Mouse (Mus musculus): ENCODE results near the gene Pabpn1l. TPM values are rescaled to one million over a fixed set of nuclear protein-coding genes. Genes with fewer than 3 reads are reported as not detected.

The Pabpn1l gene
- polyA plus RNA-seq, 1 experiment = 0.25 TPM

- H3K4me1 ChIP-seq = peaks cover 93% of the 10 kb centered on the region
- TF ChIP-seq FLI1 (IDR thresholded peaks at IDR 0.05; ENCODE audit: low read length) (no peak), GATA1 (IDR thresholded peaks at IDR 0.05; ENCODE audit: borderline replicate concordance, low read length) (no peak)
- peaks cover 99% of the 10 kb centered on the region for H3K36me3 ChIP-seq (replicated peaks; ENCODE audit: low read length)
- H3K4me3 ChIP-seq (replicated peaks) = no peak overlapping the region
- no peaks in the 10 kb centered on the region for H3K27me3 ChIP-seq (replicated peaks)
- no peaks in the 10 kb centered on the region for H3K9me3 ChIP-seq
Observed at GRCm38 (mm10) chr8:122651326-122651921, 28.9 kb upstream of the Pabpn1l start.

- no peaks in the 10 kb centered on the region for H3K9me3 ChIP-seq
- peaks cover 99% of the 10 kb centered on the region for H3K36me3 ChIP-seq (replicated peaks; ENCODE audit: low read length)
- TF ChIP-seq GATA1 (IDR thresholded peaks at IDR 0.05; ENCODE audit: borderline replicate concordance, low read length) = no peak
- no peak for TF ChIP-seq FLI1 (IDR thresholded peaks at IDR 0.05; ENCODE audit: low read length)
- H3K4me1 ChIP-seq = peaks cover 93% of the 10 kb centered on the region
- no peaks in the 10 kb centered on the region for H3K27me3 ChIP-seq (replicated peaks)
- no peak overlapping the region for H3K4me3 ChIP-seq (replicated peaks)
Observed at GRCm38 (mm10) chr8:122648192-122648970, 25.8 kb upstream of the Pabpn1l start.

DNA sequence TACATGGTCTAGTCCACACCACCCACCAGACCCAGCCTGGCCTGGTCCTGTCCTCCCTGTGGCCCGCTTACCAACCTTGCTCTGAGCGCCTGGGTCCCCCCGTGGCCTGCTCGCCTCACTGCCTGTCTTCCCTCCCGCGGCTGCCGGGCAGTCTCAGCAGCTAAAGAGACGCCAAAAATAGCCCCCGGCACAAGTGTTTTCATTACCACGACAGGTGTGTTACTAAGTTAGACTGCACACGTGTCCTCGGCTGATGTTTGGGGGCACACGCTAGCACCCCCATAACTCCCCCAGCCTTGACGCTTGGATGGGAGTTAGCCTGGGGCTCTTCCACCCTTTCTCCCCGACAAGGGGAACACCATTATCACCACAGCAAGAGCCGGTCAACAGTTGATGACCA lies 23.8 kb upstream of the Pabpn1l start:
- TF ChIP-seq GATA1 (IDR thresholded peaks at IDR 0.05; ENCODE audit: borderline replicate concordance, low read length) (no peak), FLI1 (IDR thresholded peaks at IDR 0.05; ENCODE audit: low read length) (no peak)
- Histone ChIP-seq H3K36me3 (replicated peaks; ENCODE audit: low read length) (peaks cover 99% of the 10 kb centered on the region), H3K4me1 (peaks cover 87% of the 10 kb centered on the region), H3K4me3 (replicated peaks) (no peak overlapping the region), H3K9me3 (no peaks in the 10 kb centered on the region), H3K27me3 (replicated peaks) (no peaks in the 10 kb centered on the region)

DNA sequence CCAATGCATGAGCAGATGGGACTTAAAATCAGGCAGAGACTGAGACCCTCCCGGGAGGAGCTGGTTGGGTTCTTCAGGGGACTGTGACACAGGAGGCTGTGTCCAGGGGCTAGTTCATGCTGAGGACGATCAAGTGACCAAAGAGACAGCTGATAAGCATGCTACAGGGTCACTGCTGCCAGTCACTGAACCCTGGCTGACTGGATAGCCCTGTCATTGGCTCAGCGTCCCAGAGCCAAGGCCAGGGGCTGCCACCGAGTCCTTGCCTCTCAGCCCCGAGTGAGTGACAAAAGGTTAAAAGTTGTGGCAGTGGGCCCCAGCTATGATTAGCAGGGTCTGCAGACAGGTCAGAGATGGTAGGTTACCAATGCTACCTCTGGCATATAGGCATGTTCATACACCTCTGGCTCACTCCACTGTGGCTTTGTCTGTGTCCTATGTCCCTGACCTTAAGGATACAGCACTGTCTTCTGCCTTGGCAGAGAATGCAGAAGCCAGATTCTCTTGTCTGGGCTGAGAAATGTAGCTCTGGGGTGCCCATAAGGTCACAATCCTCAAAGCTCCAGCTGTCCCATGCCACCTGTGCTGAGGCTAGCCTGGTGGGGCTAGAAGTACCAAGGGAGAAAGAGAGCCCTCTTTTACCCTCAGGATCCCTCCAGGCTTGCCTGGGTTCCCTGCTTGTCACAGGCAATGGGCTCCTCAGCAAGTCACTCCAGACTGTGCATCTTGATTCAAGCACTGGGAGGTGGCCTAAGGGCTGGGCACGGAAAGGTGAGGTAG lies 21.8 kb upstream of the Pabpn1l start:
- no peaks in the 10 kb centered on the region for H3K9me3 ChIP-seq
- H3K27me3 ChIP-seq (replicated peaks) = no peaks in the 10 kb centered on the region
- peaks cover 99% of the 10 kb centered on the region for H3K36me3 ChIP-seq (replicated peaks; ENCODE audit: low read length)
- H3K4me1 ChIP-seq = peaks cover 74% of the 10 kb centered on the region
- no peak overlapping the region for H3K4me3 ChIP-seq (replicated peaks)
- TF ChIP-seq GATA1 (IDR thresholded peaks at IDR 0.05; ENCODE audit: borderline replicate concordance, low read length) = no peak

DNA sequence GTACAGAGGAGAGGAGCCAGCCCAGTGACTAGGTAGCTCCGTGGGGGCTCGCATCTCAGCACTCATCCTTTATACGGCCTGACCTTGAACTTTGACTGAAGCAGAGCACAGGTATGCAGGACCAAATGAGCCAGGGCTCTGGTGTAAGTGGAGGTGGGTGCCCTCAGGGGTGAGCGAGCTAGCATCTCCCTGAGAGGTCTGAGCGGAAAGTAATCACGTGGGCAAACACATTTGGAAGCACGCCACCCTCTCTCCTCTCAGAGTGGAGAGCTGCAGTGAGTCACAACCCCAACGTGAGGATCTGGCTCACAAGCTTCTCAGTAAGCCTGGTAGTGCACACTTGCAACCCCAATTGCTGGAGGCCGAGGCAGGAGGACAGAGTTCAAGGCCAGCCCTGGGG lies 19.5 kb upstream of the Pabpn1l start:
- H3K27me3 ChIP-seq (replicated peaks) = no peaks in the 10 kb centered on the region
- TF ChIP-seq GATA1 (IDR thresholded peaks at IDR 0.05; ENCODE audit: borderline replicate concordance, low read length) (no peak), FLI1 (IDR thresholded peaks at IDR 0.05; ENCODE audit: low read length) (no peak)
- H3K9me3 ChIP-seq = no peaks in the 10 kb centered on the region
- peaks cover 100% of the 10 kb centered on the region for H3K36me3 ChIP-seq (replicated peaks; ENCODE audit: low read length)
- no peak overlapping the region for H3K4me3 ChIP-seq (replicated peaks)
- peaks cover 71% of the 10 kb centered on the region for H3K4me1 ChIP-seq

GRCm38 (mm10) chr8:122641406-122641805 lies 18.9 kb upstream of the Pabpn1l start:
- Histone ChIP-seq H3K4me1 (peaks cover 69% of the 10 kb centered on the region), H3K27me3 (replicated peaks) (no peaks in the 10 kb centered on the region), H3K36me3 (replicated peaks; ENCODE audit: low read length) (peaks cover 100% of the 10 kb centered on the region), H3K9me3 (no peaks in the 10 kb centered on the region), H3K4me3 (replicated peaks) (no peak overlapping the region)
- TF ChIP-seq FLI1 (IDR thresholded peaks at IDR 0.05; ENCODE audit: low read length) (no peak), GATA1 (IDR thresholded peaks at IDR 0.05; ENCODE audit: borderline replicate concordance, low read length) (no peak)

- peaks cover 100% of the 10 kb centered on the region for H3K36me3 ChIP-seq (replicated peaks; ENCODE audit: low read length)
- H3K4me3 ChIP-seq (replicated peaks) = no peak overlapping the region
- no peaks in the 10 kb centered on the region for H3K9me3 ChIP-seq
- no peak for TF ChIP-seq FLI1 (IDR thresholded peaks at IDR 0.05; ENCODE audit: low read length)
- TF ChIP-seq GATA1 (IDR thresholded peaks at IDR 0.05; ENCODE audit: borderline replicate concordance, low read length) = no peak
- H3K4me1 ChIP-seq = peaks cover 63% of the 10 kb centered on the region
- no peaks in the 10 kb centered on the region for H3K27me3 ChIP-seq (replicated peaks)
Observed at GRCm38 (mm10) chr8:122640825-122641224, 18.3 kb upstream of the Pabpn1l start.

DNA sequence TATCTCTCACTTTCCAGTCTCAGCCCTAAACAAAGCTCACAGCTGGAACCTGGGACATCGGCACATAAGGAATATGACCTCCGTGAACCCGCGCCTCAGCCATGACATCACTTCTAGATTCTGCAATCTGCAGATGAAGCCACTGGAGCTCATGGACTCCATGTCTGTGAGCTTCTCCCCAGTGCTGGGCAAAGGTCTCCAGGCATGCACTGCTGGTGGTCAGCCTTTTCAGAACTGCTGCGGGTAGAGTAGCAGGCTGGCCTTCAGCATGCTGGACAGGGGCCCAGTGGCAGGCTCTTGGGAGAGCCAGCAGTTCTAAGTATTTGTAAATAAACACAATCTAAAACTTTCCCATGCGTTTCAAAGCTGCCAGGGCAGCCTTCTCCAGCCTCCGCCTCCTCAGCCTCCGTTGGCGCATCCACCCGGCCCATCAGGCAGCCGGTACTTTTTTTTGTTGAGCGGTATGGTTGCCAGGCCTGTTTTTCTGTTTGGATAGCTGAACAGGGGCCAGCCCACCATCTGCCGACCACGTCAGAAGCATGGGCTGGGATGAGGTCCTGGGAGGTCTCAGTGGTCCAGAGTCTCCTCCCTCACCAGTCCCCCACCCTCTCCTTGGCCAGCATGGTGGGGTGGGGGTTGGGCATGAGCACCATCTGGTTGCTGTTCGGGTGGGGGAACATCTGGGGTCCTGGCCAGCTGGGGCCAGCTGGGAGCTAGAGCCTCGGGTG lies 17.1 kb upstream of the Pabpn1l start:
- peaks cover 100% of the 10 kb centered on the region for H3K36me3 ChIP-seq (replicated peaks; ENCODE audit: low read length)
- no peaks in the 10 kb centered on the region for H3K27me3 ChIP-seq (replicated peaks)
- H3K4me1 ChIP-seq = peaks cover 57% of the 10 kb centered on the region
- H3K9me3 ChIP-seq = no peaks in the 10 kb centered on the region
- no peak overlapping the region for H3K4me3 ChIP-seq (replicated peaks)
- TF ChIP-seq FLI1 (IDR thresholded peaks at IDR 0.05; ENCODE audit: low read length) (no peak), GATA1 (IDR thresholded peaks at IDR 0.05; ENCODE audit: borderline replicate concordance, low read length) (no peak)

- Histone ChIP-seq H3K9me3 (no peaks in the 10 kb centered on the region), H3K4me3 (replicated peaks) (no peak overlapping the region), H3K4me1 (peaks cover 46% of the 10 kb centered on the region; the same call in 1 of the 2 replicates), H3K36me3 (replicated peaks; ENCODE audit: low read length) (peaks cover 100% of the 10 kb centered on the region), H3K27me3 (replicated peaks) (no peaks in the 10 kb centered on the region)
- TF ChIP-seq GATA1 (IDR thresholded peaks at IDR 0.05; ENCODE audit: borderline replicate concordance, low read length) = no peak
- TF ChIP-seq FLI1 (IDR thresholded peaks at IDR 0.05; ENCODE audit: low read length) = no peak
Observed at GRCm38 (mm10) chr8:122638601-122639000, 16.1 kb upstream of the Pabpn1l start.
